Mouse (Mus musculus): ENCODE measurements around the gene Cd40.

GRCm38 (mm10) chr2:165074081-165074884 is 18.9 kb downstream of the Cd40 start:
- no peak for TF ChIP-seq POLR2A (IDR thresholded peaks at IDR 0.05; ENCODE audit: low read depth, low read length)
- no peak for TF ChIP-seq CTCF (IDR thresholded peaks at IDR 0.05; ENCODE audit: borderline replicate concordance, insufficient read depth, low read length)
